Mouse (Mus musculus): ENCODE measurements around the gene Gm10234.

Gm10234 gene

GRCm38 (mm10) chr6:95321812-95322211 is at the start of gene Gm10234:
Gene Gm10234 (plus strand): TSS chr6:95322112.
- DNase-seq (ENCODE audit: low spot score in 2 of 2), result no peak

- no peak for DNase-seq (ENCODE audit: low spot score in 2 of 2)
Observed at GRCm38 (mm10) chr6:95277633-95278032, 44.3 kb upstream of the Gm10234 start.

- no peak for DNase-seq (ENCODE audit: low spot score in 2 of 2)
Observed at GRCm38 (mm10) chr6:95296025-95296424, 25.9 kb upstream of the Gm10234 start.

GRCm38 (mm10) chr6:95298387-95298786 is 23.5 kb upstream of the Gm10234 start:
- no peak for DNase-seq (ENCODE audit: low spot score in 2 of 2)

- no peak for DNase-seq (ENCODE audit: low spot score in 2 of 2)
Observed at GRCm38 (mm10) chr6:95300658-95301057, 21.3 kb upstream of the Gm10234 start.

GRCm38 (mm10) chr6:95331191-95331590 is 9.3 kb downstream of the Gm10234 start:
- DNase-seq (ENCODE audit: low spot score in 2 of 2), result no peak

- no peak for DNase-seq (ENCODE audit: low spot score in 2 of 2)
Observed at GRCm38 (mm10) chr6:95334781-95335180, 12.9 kb downstream of the Gm10234 start.

GRCm38 (mm10) chr6:95349378-95349777 is 27.5 kb downstream of the Gm10234 start:
- no peak for DNase-seq (ENCODE audit: low spot score in 2 of 2)

GRCm38 (mm10) chr6:95353043-95353442 is 31.1 kb downstream of the Gm10234 start:
- DNase-seq (ENCODE audit: low spot score in 2 of 2), result no peak

- DNase-seq (ENCODE audit: low spot score in 2 of 2), result no peak
Observed at GRCm38 (mm10) chr6:95353886-95354285, 32.0 kb downstream of the Gm10234 start.

- DNase-seq (ENCODE audit: low spot score in 2 of 2), result no peak
Observed at GRCm38 (mm10) chr6:95360084-95360483, 38.2 kb downstream of the Gm10234 start.

GRCm38 (mm10) chr6:95362707-95363106 is 40.8 kb downstream of the Gm10234 start:
- DNase-seq (ENCODE audit: low spot score in 2 of 2), result no peak

GRCm38 (mm10) chr6:95371811-95372210 is 49.9 kb downstream of the Gm10234 start:
- no peak for DNase-seq (ENCODE audit: low spot score in 2 of 2)

All from frontal cortex, postnatal 25 days (tissue).